Mouse (Mus musculus) adipose tissue, adult 10 weeks (tissue): ENCODE results near the gene Vmn1r126. TPM values are rescaled to one million over a fixed set of nuclear protein-coding genes. Genes with fewer than 3 reads are reported as not detected.

Experiments
- polyA plus RNA-seq: library from polyadenylated mRNA; stranded (reverse); fragments of 350-450 nt; fragmentation: Illumina TruSeq; extraction: RNeasy Lipid Tissue Mini Kit (QIAGEN cat#74804); gene quantifications from one replicate; pipeline ENCODE4 v1.2.3, GENCODE M21; 2014; ENCODE audit warnings: low read depth, low replicate concordance

Vmn1r126 gene
- not detected for polyA plus RNA-seq

GRCm38 (mm10) chr7:21301367-21301766, at the start of gene Vmn1r126:
TSS of gene Vmn1r126 (minus strand) at chr7:21301467.

GRCm38 (mm10) chr7:21349073-21349472, 47.8 kb upstream of the Vmn1r126 start, which contains the start of gene Vmn1r128:
TSS of gene Vmn1r128 (plus strand) at chr7:21349373.

DNA sequence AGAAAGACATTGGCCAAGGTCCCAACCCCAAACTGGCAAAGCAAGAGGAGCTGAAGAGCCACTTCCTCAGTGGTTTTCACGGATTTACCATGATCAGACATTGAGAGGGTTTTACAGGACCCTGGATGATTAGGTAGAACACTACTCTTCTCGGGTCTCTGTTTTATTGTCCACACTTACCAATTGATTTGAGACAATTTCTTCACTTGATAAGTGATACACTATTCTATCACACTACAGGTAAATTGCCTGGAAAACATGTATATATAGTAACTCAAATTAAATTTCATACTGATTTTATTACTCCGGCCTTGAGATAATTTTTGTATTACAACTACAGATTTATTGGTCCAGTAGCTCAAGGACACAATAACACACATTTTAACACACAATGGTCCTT, 18.5 kb upstream of the Vmn1r126 start, which contains the start of gene Vmn1r127:
Gene Vmn1r127, minus strand, starts transcription at position 101 of the 400 bp plus-strand sequence.

DNA sequence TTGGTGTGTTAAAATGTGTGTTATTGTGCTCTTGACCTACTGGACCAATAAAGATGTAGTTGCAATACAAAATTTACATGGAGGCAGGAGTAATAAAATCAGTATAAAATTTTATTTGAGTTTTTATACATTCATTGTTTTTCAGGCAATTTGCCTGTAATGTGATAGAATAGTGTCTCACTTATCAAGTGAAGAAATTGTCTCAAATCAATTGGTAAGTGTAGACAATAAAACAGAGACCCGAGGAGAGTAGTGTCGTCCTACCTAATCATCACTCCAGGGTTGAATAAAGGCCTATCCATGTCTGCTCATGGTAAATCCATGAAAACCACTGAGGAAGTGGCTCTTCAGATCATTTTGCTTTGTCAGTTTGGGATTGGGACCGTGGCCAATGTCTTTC, 29.4 kb downstream of the Vmn1r126 start, which contains the start of gene Vmn1r125:
Gene Vmn1r125, plus strand, starts transcription at position 301 of the 400 bp plus-strand sequence.

DNA sequence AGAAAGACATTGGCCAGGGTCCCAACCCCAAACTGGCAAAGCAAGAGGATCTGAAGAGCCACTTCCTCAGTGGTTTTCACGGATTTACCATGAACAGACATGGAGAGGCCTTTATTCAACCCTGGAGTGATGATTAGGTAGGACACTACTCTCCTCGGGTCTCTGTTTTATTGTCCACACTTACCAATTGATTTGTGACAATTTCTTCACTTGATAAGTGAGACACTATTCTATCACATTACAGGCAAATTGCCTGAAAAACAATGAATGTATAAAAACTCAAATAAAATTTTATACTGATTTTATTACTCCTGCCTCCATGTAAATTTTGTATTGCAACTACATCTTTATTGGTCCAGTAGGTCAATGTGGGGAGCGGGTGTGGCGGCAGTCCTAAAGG, 40.8 kb downstream of the Vmn1r126 start, which contains the start of gene Vmn1r124:
Gene Vmn1r124, minus strand, starts transcription at position 101 of the 400 bp plus-strand sequence.

Other genes starting within 250 kb of the Vmn1r126 start
- not detected for gene Vmn1r120, start 247.7 kb downstream of the Vmn1r126 start, polyA plus RNA-seq
- not detected for gene Vmn1r121, start 203.0 kb downstream of the Vmn1r126 start, polyA plus RNA-seq
- gene Vmn1r122, start 167.3 kb downstream of the Vmn1r126 start, polyA plus RNA-seq = not detected
- not detected for gene Vmn1r123, start 139.3 kb downstream of the Vmn1r126 start, polyA plus RNA-seq
- gene Gm5157, start 111.0 kb downstream of the Vmn1r126 start, polyA plus RNA-seq = not detected
- not detected for gene Vmn1r124, start 40.9 kb downstream of the Vmn1r126 start, polyA plus RNA-seq
- gene Vmn1r125, start 29.3 kb downstream of the Vmn1r126 start, polyA plus RNA-seq = not detected
- not detected for gene Vmn1r127, start 18.4 kb upstream of the Vmn1r126 start, polyA plus RNA-seq
- not detected for gene Vmn1r128, start 47.9 kb upstream of the Vmn1r126 start, polyA plus RNA-seq
- not detected for gene Vmn1r129, start 59.8 kb upstream of the Vmn1r126 start, polyA plus RNA-seq
- gene Gm6882, start 131.3 kb upstream of the Vmn1r126 start, polyA plus RNA-seq = not detected
- not detected for gene Vmn1r130, start 210.3 kb upstream of the Vmn1r126 start, polyA plus RNA-seq
- not detected for gene Vmn1r131, start 244.6 kb upstream of the Vmn1r126 start, polyA plus RNA-seq